Mouse (Mus musculus) hindbrain, embryonic 11.5 days (tissue): ENCODE data around the gene Prkaca. TPM values are rescaled to one million over a fixed set of nuclear protein-coding genes. Genes with fewer than 3 reads are reported as not detected.

Experiments used
- ATAC-seq: fragments of 200-750 bp; cut with Nextera tagmentation; 2 replicates; pipeline ENCODE4 v1.8.0; 2017; ENCODE audit warnings: mild to moderate bottlenecking, moderate TSS enrichment, moderate library complexity; ENCODE audit not compliant: low FRiP score
- DNase-seq: peaks from one replicate; pipeline ENCODE4 v3.0.0-alpha.2; 2015; ENCODE audit warnings: low spot score
- H3K27ac ChIP-seq: fragments of 300-500 bp; sonication (generic); 2 replicates; pipeline ENCODE4 v1.5.1; 2014; ENCODE audit warnings: mild to moderate bottlenecking, low read depth, low read length
- H3K27me3 ChIP-seq: fragments of 300-500 bp; sonication (generic); 2 replicates; pipeline ENCODE4 v1.6.1; 2014; ENCODE audit warnings: mild to moderate bottlenecking, low read length, moderate library complexity, mixed read lengths; ENCODE audit not compliant: control insufficient read depth, insufficient read depth
- H3K36me3 ChIP-seq: fragments of 300-500 bp; sonication (generic); 2 replicates; pipeline ENCODE4 v1.6.1; 2014; ENCODE audit warnings: mild to moderate bottlenecking, low read length, moderate library complexity, mixed read lengths; ENCODE audit not compliant: control insufficient read depth, insufficient read depth
- H3K4me1 ChIP-seq: fragments of 300-500 bp; sonication (generic); replicated peaks from 2 replicates; pipeline ENCODE4 v1.6.1; 2014; ENCODE audit warnings: low read length, mixed read lengths; ENCODE audit not compliant: control insufficient read depth, insufficient read depth
- H3K4me2 ChIP-seq: fragments of 300-500 bp; sonication (generic); replicated peaks from 2 replicates; pipeline ENCODE4 v1.6.1; 2014; ENCODE audit warnings: mild to moderate bottlenecking, low read depth, low read length
- H3K4me3 ChIP-seq: fragments of 300-500 bp; sonication (generic); 2 replicates; pipeline ENCODE4 v1.5.1; 2014; ENCODE audit warnings: low read depth, low read length
- H3K9ac ChIP-seq: fragments of 300-500 bp; sonication (generic); 2 replicates; pipeline ENCODE4 v1.6.1; 2014; ENCODE audit warnings: low read depth, low read length
- H3K9me3 ChIP-seq: fragments of 300-500 bp; sonication (generic); 2 replicates; pipeline ENCODE4 v1.6.1; 2016; ENCODE audit warnings: low read length; ENCODE audit not compliant: control insufficient read depth
- WGBS: fragments of 180-500 bp; shearing (Covaris S2); extraction: QIAGEN DNeasy Blood & Tissue Kit; methylation state at CpG from one replicate; pipeline ENCODE4 v1.1.7; 2014; 5-methylcytosine and 5-hydroxymethylcytosine counted together
- polyA plus RNA-seq: library from polyadenylated mRNA; unstranded; fragments of >200 nt; fragmentation: Nextera tagmentation; extraction: Ambion mirVana; gene quantifications from 2 replicates; pipeline ENCODE4 v1.2.1, GENCODE M21; 2014

Gene Prkaca
- polyA plus RNA-seq, 1 experiment from 2014 or later = 139 TPM

DNA sequence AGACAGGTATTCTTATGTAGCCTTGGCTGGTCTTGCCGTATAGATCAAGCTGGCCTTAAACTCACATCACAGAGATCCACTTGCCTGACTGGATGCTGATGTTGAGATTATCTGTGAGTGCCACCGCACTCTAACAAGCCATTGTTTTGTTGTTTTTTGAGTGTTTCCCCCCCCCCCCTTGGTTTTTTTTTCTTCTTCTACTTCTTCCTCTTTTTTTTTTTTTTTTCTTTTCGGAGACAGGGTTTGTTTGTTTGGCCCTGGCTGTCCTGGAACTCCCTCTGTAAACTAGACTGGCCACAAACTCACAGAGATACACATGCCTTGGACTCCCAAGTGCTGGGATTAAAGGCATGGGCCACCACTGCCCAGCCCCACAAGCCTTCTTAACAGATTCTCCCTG is 21.2 kb downstream of the Prkaca start:
- no peak overlapping the region for H3K9ac ChIP-seq

DNA sequence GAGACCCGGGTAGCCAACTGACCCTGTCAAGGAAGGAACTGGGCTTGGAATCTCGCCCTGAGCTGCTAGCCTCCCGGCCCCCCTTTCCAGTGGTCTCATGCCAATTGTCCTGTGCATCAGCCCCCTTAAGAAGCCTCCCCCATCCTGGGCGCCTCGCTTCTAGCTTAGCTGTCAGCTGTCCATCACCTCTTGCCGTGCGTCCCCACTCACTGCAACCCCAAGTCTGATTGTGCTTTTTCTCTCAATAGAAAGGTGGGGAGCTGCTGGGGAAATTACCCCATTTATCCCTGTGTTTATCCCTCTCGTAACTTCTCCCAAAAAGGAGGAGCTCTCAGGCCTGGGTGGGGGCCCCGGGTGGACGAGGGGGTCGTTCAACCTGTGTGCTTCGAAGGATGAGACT is 23.2 kb downstream of the Prkaca start:
- H3K27me3 ChIP-seq = peaks cover 13% of the 10 kb centered on the region
- no peaks in the 10 kb centered on the region for H3K9me3 ChIP-seq
- no peak overlapping the region for H3K27ac ChIP-seq
- DNase-seq (no peak), ATAC-seq (peak; percentile 18; the same call in 1 of the 2 replicates)
- H3K4me1 ChIP-seq = peaks cover 9% of the 10 kb centered on the region
- no peak overlapping the region for H3K9ac ChIP-seq
- H3K36me3 ChIP-seq = peaks cover 10% of the 10 kb centered on the region; the same call in 1 of the 2 replicates
- no peak overlapping the region; the same call in 1 of the 2 replicates for H3K4me3 ChIP-seq
- H3K4me2 ChIP-seq = peak overlapping the region; percentile 80
- WGBS = 12% methylated on average over 12 of the region's 12 CpGs

More for the DNA sequence above, 21.2 kb downstream of the Prkaca start:
- no peak for DNase-seq
- 87% methylated on average over 3 of the region's 3 CpGs for WGBS
- no peak overlapping the region for H3K27ac ChIP-seq
- H3K36me3 ChIP-seq = 0 out of 2 replicates have a peak, but pooled peaks cover 5% of the 10 kb centered on the region
- no peaks in the 10 kb centered on the region for H3K27me3 ChIP-seq
- H3K4me3 ChIP-seq = no peak overlapping the region
- peaks cover 4% of the 10 kb centered on the region for H3K4me1 ChIP-seq
- no peaks in the 10 kb centered on the region for H3K9me3 ChIP-seq
- no peak overlapping the region for H3K4me2 ChIP-seq
- ATAC-seq = no peak

DNA sequence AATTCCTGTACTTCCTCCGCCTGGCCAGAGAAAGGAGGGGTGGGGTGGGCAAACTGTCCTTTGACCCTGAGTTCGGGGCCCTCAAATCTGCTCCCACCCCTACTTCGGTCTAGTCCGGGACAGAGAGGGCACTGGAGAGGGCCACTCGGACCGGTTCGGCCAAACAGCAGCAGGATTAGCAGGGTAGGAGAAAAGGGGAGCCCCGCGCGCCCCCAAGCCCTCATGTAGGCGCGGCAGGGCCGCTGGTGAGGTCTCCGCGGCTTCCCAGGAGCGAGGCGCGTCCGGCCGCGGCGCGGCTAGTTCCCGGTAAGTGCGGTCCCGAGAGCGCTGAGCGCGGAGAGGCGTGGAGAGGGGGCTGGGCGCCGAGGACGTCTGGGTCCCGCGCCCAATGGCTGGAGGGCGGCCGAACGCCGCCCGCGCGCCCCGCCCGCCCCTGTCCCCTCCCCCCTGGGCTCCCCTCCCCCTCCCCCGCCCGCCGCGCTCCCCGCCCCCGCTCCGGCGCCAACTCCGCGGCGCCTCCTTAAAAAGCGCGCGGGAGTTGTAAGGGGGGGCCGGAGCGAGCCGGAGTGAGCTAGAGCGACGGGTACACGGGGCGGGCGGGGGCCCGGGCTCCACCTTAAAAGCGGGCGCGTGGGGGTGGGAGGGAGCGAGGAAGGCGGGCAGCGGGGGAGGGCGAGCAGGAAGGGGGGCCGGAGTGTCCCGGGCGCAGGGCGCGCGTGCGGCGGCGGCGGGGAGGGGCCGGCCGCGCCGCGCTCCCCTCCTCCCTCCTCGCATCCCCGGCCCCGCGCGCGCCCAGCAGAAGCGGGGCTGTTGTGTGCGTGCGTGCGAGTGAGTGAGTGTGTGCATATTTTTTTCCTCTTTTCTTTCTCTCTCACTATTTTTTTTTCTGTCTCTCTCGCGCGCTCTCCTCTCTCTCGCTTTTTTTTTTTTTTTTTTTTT is 24.0 kb downstream of the Prkaca start:
- Histone ChIP-seq H3K27me3 (peaks cover 21% of the 10 kb centered on the region), H3K9ac (peak overlapping the region; percentile 85), H3K4me3 (peak overlapping the region; percentile 70), H3K36me3 (peaks cover 5% of the 10 kb centered on the region; the same call in 1 of the 2 replicates), H3K4me2 (peak overlapping the region; percentile 80), H3K27ac (peak overlapping the region; percentile 97), H3K4me1 (peaks cover 14% of the 10 kb centered on the region), H3K9me3 (no peaks in the 10 kb centered on the region)
- ATAC-seq (peak; percentile 85), DNase-seq (peak; percentile 85)
- WGBS = 0% methylated on average over 32 of the region's 103 CpGs

DNA sequence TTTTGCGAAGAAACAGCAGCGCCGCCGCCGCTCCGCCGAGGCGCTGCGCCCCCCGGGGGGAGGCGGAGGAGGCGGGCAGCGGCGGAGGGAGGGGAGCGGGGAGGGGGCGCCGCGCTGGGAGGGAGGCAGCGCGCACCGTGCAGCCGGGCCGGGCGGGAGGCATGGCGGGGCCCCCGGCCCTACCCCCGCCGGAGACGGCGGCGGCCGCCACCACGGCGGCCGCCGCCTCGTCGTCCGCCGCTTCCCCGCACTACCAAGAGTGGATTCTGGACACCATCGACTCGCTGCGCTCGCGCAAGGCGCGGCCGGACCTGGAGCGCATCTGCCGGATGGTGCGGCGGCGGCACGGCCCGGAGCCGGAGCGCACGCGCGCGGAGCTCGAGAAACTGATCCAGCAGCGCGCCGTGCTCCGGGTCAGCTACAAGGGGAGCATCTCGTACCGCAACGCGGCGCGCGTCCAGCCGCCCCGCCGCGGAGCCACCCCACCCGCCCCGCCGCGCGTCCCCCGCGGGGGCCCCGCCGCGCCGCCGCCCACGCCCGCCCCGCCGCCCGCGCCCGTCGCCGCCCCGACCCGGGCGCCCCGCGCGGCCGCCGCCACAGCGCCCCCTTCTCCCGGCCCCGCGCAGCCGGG is 24.8 kb downstream of the Prkaca start, which contains the start of gene Samd1:
Gene Samd1 (plus strand): TSS at position 162 of the 631 bp plus-strand sequence.
- Histone ChIP-seq H3K4me3 (peak within 1 kb of the TSS; percentile 70), H3K9ac (peak within 1 kb of the TSS; percentile 85), H3K4me2 (peak within 1 kb of the TSS; percentile 84), H3K4me1 (peaks cover 14% of the 10 kb centered on the region), H3K27me3 (peaks cover 27% of the 10 kb centered on the region), H3K36me3 (peaks cover 5% of the 10 kb centered on the region; the same call in 1 of the 2 replicates), H3K27ac (peak within 1 kb of the TSS; percentile 97), H3K9me3 (no peaks in the 10 kb centered on the region)
- WGBS = under 1% methylated on average over 49 of the region's 112 CpGs
- no peak for ATAC-seq
- peak; percentile 75 for DNase-seq

DNA sequence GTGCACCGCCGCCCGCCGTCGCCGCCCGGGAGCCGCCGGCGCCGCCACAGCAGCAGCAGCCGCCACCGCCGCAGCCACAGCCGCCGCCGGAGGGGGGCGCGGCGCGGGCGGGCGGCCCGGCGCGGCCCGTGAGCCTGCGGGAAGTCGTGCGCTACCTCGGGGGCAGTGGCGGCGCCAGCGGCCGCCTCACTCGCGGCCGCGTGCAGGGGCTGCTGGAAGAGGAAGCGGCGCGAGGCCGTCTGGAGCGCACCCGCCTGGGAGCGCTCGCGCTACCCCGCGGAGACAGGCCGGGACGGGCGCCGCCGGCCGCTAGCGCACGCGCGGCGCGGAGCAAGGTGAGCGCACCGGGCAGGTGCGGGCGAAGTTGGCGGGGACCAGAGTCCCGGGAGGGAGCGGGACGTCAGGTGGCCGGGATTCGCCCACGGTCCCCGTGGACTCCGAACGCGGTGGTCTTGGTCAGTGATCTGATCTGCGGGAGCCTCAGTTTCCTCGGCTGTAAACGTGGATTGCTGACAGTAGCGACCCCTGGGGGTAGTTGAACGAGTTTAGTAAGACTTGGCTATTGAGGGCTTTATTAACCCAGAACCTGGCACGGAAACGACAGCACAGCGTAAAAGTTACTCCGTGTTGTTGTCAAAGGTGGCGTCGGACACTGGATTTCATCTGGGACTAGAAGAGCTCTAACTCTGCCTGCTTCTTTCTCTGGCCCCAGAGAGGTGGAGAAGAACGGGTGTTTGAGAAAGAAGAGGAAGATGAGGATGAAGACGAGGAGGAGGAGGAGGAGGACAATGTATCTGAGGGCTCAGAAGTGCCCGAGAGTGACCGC is 25.7 kb downstream of the Prkaca start:
- peak; percentile 82 for DNase-seq
- Histone ChIP-seq H3K9ac (peak overlapping the region; percentile 67), H3K4me3 (peak overlapping the region; percentile 70), H3K27me3 (peaks cover 27% of the 10 kb centered on the region), H3K36me3 (peaks cover 5% of the 10 kb centered on the region; the same call in 1 of the 2 replicates), H3K27ac (peak overlapping the region; percentile 79), H3K4me1 (peaks cover 14% of the 10 kb centered on the region), H3K9me3 (no peaks in the 10 kb centered on the region), H3K4me2 (peak overlapping the region; percentile 84)
- peak; percentile 31; the same call in 1 of the 2 replicates for ATAC-seq
- WGBS = 1% methylated on average over 53 of the region's 92 CpGs

DNA sequence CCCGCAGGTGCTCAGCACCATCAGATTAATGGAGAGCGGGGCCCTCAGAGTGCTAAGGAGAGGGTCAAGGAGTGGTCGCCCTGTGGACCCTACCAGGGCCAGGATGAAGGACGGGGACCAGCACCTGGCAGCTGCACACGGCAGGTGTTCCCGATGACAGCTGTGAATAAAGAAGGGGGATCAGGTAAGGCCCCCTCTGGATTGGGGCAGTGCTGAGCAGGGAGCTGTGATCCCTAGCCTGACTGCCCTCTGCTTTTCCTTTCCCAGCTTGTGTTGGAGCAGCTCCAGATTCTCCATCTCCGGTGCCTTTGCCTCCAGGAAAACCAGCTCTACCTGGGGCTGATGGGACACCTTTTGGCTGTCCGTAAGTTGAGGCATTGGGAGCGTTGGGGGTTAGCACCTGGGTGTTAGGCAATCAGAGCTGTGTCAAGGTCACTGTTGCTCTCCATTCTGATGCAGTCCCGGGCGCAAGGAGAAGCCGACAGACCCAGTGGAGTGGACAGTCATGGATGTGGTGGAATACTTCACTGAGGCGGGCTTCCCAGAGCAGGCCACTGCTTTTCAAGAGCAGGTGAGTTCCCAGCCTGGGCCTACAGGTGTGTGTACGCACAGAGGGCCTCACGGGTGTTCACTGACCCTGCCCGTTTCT is 26.4 kb downstream of the Prkaca start:
- peak overlapping the region; percentile 67 for H3K9ac ChIP-seq
- no peaks in the 10 kb centered on the region for H3K9me3 ChIP-seq
- peaks cover 27% of the 10 kb centered on the region for H3K27me3 ChIP-seq
- no peak overlapping the region for H3K27ac ChIP-seq
- ATAC-seq (no peak), DNase-seq (no peak)
- H3K4me2 ChIP-seq = peak overlapping the region; percentile 84
- WGBS = 66% methylated on average over 16 of the region's 16 CpGs
- H3K4me3 ChIP-seq = peak overlapping the region; percentile 70
- H3K4me1 ChIP-seq = peaks cover 15% of the 10 kb centered on the region
- H3K36me3 ChIP-seq = peaks cover 5% of the 10 kb centered on the region; the same call in 1 of the 2 replicates

DNA sequence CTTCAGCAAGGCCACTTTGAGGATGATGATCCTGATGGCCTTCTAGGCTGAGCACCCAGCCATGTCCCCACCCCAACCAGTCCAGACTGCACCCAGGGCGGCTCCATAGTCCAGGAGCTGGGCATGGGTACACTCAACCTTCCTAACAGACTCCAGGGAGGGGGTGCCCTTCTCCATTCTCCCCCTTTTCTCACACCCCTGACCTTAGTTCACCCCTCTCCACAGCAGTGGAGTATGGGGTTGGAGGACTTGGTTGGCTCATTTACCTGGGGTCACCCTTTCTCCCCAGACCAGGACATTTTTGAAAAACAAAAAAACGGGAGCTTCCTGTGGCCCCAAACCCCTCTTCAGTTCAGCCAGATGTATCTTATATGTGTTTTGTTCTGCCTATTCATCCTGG is 27.0 kb downstream of the Prkaca start:
- DNase-seq = no peak
- Histone ChIP-seq H3K4me2 (no peak overlapping the region), H3K4me3 (no peak overlapping the region), H3K9ac (0 out of 2 replicates have a peak overlapping the region, but pooled peaks have one; percentile 27), H3K27ac (no peak overlapping the region), H3K9me3 (no peaks in the 10 kb centered on the region), H3K4me1 (peaks cover 18% of the 10 kb centered on the region), H3K27me3 (peaks cover 27% of the 10 kb centered on the region), H3K36me3 (peaks cover 5% of the 10 kb centered on the region; the same call in 1 of the 2 replicates)
- 82% methylated on average over 2 of the region's 2 CpGs for WGBS
- ATAC-seq = no peak
